Mouse (Mus musculus): ENCODE data around the gene Camk2d. TPM values are rescaled to one million over a fixed set of nuclear protein-coding genes. Genes with fewer than 3 reads are reported as not detected.

Gene Camk2d
- total RNA-seq, 2 experiments from 2014 or later, result 35.5 to 36.4 TPM

- TF ChIP-seq CTCF (conservative IDR thresholded peaks at IDR 0.05), result no peak
Measured at GRCm38 (mm10) chr3:126661920-126662319, 65.8 kb downstream of the Camk2d start.

GRCm38 (mm10) chr3:126663436-126663835 lies 67.3 kb downstream of the Camk2d start:
- Histone ChIP-seq H3K27ac (no peak overlapping the region), H3K4me3 (no peak overlapping the region)
- TF ChIP-seq CTCF (conservative IDR thresholded peaks at IDR 0.05), result no peak
- DNase-seq (ENCODE audit: low spot score in 2 of 2), result no peak

More at GRCm38 (mm10) chr3:126661920-126662319, 65.8 kb downstream of the Camk2d start:
- Histone ChIP-seq H3K27ac (no peak overlapping the region), H3K4me3 (no peak overlapping the region)
- no peak for DNase-seq (ENCODE audit: low spot score in 2 of 2)

- H3K4me3 ChIP-seq, result no peak overlapping the region
- H3K27ac ChIP-seq, result no peak overlapping the region
- no peak for TF ChIP-seq CTCF (conservative IDR thresholded peaks at IDR 0.05)
- DNase-seq (ENCODE audit: low spot score in 2 of 2), result no peak
Measured at GRCm38 (mm10) chr3:126665866-126666265, 69.8 kb downstream of the Camk2d start.

GRCm38 (mm10) chr3:126667019-126667418 lies 70.9 kb downstream of the Camk2d start:
- no peak for TF ChIP-seq CTCF (conservative IDR thresholded peaks at IDR 0.05)
- DNase-seq (ENCODE audit: low spot score in 2 of 2), result no peak
- no peak overlapping the region for H3K27ac ChIP-seq

GRCm38 (mm10) chr3:126667451-126667850 lies 71.3 kb downstream of the Camk2d start:
- DNase-seq (ENCODE audit: low spot score in 2 of 2), result peak; percentile 30 to 33
- H3K27ac ChIP-seq, result 0 out of 2 replicates have a peak overlapping the region, but pooled peaks have one; percentile 46
- TF ChIP-seq CTCF (conservative IDR thresholded peaks at IDR 0.05), result no peak
- no peak overlapping the region for H3K4me3 ChIP-seq

More at GRCm38 (mm10) chr3:126667019-126667418, 70.9 kb downstream of the Camk2d start:
- no peak overlapping the region for H3K4me3 ChIP-seq

GRCm38 (mm10) chr3:126668123-126668522 lies 72.0 kb downstream of the Camk2d start:
- no peak for DNase-seq (ENCODE audit: low spot score in 2 of 2)
- no peak overlapping the region for H3K4me3 ChIP-seq
- no peak for TF ChIP-seq CTCF (conservative IDR thresholded peaks at IDR 0.05)
- H3K27ac ChIP-seq, result no peak overlapping the region

GRCm38 (mm10) chr3:126668692-126669091 lies 72.6 kb downstream of the Camk2d start:
- no peak for TF ChIP-seq CTCF (conservative IDR thresholded peaks at IDR 0.05)

GRCm38 (mm10) chr3:126670413-126670812 lies 74.3 kb downstream of the Camk2d start:
- no peak overlapping the region for H3K4me3 ChIP-seq
- DNase-seq (ENCODE audit: low spot score in 2 of 2), result no peak
- no peak for TF ChIP-seq CTCF (conservative IDR thresholded peaks at IDR 0.05)
- no peak overlapping the region for H3K27ac ChIP-seq

More at GRCm38 (mm10) chr3:126668692-126669091, 72.6 kb downstream of the Camk2d start:
- Histone ChIP-seq H3K4me3 (no peak overlapping the region), H3K27ac (no peak overlapping the region)
- no peak for DNase-seq (ENCODE audit: low spot score in 2 of 2)

GRCm38 (mm10) chr3:126671292-126671691 lies 75.2 kb downstream of the Camk2d start:
- no peak for TF ChIP-seq CTCF (conservative IDR thresholded peaks at IDR 0.05)
- no peak for DNase-seq (ENCODE audit: low spot score in 2 of 2)
- no peak overlapping the region for H3K27ac ChIP-seq
- H3K4me3 ChIP-seq, result no peak overlapping the region

- no peak overlapping the region for H3K27ac ChIP-seq
- no peak for TF ChIP-seq CTCF (conservative IDR thresholded peaks at IDR 0.05)
- H3K4me3 ChIP-seq, result no peak overlapping the region
- DNase-seq (ENCODE audit: low spot score in 2 of 2), result no peak
Measured at GRCm38 (mm10) chr3:126681051-126681450, 84.9 kb downstream of the Camk2d start.

- H3K27ac ChIP-seq, result no peak overlapping the region
- no peak for DNase-seq (ENCODE audit: low spot score in 2 of 2)
- H3K4me3 ChIP-seq, result no peak overlapping the region
- TF ChIP-seq CTCF (conservative IDR thresholded peaks at IDR 0.05), result no peak
Measured at GRCm38 (mm10) chr3:126681996-126682395, 85.9 kb downstream of the Camk2d start.

GRCm38 (mm10) chr3:126685363-126685762 lies 89.3 kb downstream of the Camk2d start:
- no peak for TF ChIP-seq CTCF (conservative IDR thresholded peaks at IDR 0.05)
- Histone ChIP-seq H3K4me3 (no peak overlapping the region), H3K27ac (no peak overlapping the region)
- DNase-seq (ENCODE audit: low spot score in 2 of 2), result no peak

GRCm38 (mm10) chr3:126687150-126687549 lies 91.0 kb downstream of the Camk2d start:
- Histone ChIP-seq H3K4me3 (no peak overlapping the region), H3K27ac (no peak overlapping the region)
- DNase-seq (ENCODE audit: low spot score in 2 of 2), result no peak
- no peak for TF ChIP-seq CTCF (conservative IDR thresholded peaks at IDR 0.05)

- DNase-seq (ENCODE audit: low spot score in 2 of 2), result no peak
- Histone ChIP-seq H3K27ac (no peak overlapping the region), H3K4me3 (no peak overlapping the region)
- TF ChIP-seq CTCF (conservative IDR thresholded peaks at IDR 0.05), result no peak
Measured at GRCm38 (mm10) chr3:126688516-126688915, 92.4 kb downstream of the Camk2d start.

All from layer of hippocampus, adult 2 months (tissue).